Mouse (Mus musculus) spleen, adult 18-20 months (tissue): ENCODE data around the gene Cela1.
A peak's percentile ranks its signal among the peaks of the same experiment; 100 is the strongest.

Experiments used
- DNase-seq, 2 experiments: peaks; one replicate each; pipeline ENCODE4 v3.0.0; 2022; ENCODE audit warnings: mixed read lengths in 2 of 2

Gene Cela1

DNA sequence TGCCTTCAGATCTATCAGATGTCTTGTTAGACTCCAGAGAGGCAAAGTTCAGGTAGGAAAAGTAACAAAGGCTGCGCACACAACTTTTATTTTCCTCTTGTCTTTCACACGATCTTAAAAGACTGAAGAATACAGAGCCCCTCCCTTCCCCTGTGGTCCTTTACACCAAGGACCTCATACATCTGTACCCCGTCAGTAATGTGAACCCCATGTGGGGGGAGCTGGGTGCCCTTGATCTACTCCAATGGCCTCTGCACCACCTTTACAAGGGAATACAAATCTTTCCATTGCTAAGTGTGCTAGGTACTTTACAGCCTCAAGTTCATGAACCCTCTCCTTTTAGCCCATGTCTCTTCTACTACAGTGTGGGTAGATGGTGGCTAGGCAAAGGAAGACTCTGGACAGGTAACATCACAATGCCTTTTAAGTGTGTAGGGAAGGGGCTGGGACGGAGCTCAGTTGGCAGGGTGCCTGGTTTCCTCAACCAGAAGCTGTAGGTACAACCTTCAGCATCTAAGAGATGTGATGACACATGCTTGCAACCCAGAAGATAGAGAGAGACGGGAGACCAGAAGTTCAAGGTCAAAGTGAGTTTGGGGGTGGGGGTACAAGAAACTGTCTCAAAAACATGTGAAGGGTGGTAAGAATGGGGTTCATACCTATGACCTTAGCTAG, 19.7 kb downstream of the Cela1 start:
- peak in 1 of 2 experiments; percentile 48 for DNase-seq

DNA sequence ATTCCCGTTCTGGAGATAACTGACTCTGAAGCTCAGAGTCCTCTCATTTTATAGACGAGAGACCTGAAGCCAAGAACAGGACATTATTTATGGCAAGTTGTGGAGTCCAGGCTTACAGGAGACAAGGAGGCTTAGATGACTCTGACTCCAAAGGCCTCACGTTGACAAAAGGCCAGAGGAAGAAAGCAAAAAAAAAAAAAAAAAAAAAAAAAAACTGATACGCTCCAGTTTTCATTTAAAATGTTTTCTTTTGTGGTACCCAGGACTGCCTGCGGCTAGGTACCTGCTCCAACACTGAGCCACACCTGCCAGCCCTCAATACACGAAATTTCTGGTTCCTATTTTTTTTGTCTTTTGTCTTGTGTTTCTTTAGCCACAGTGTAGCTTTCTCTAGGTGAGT, 20.3 kb downstream of the Cela1 start:
- DNase-seq: no peak

DNA sequence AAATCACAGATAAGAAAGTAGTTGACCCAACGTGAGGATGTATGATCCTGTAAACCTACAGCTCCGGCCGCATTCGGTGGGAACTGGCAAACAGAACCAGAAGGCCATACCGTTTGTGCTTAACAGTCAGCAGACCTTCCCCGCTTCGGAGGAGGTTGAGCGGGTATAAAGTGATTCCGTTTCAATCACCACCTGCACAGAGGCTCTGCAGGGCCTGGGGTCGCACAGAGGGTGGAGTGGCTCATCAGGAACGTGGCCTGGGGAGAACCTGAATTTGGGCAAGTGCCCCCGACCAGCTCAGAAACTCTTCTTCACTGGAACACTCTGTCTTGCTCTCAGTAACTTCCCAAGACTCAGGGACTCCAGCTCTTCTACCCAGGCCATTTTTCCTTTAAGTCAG, 20.9 kb downstream of the Cela1 start:
- DNase-seq: no peak

DNA sequence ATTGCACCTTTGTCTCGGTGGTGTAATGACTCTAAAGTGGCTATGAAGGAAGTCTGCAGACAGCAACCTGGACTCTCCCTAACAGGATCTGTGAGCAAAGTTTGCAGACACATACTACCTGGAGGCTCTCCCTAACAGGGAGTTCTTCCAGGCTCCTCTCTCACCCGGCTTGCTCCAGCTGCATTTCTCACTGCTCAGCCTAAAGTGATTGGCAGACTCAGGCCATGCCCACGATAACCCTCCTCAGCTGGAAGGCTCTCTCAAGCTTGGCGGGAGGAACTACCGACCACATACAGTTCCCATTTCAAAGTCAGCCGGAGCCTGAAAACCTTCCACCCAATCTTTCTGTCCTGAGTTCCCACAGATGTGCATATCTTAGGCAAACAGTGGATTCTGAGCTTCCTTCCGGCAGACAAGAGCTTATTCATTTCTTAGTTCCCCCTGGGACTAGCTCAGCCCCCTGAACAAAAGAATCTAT, 21.5 kb downstream of the Cela1 start:
- DNase-seq: peak; percentile 30 to 46

DNA sequence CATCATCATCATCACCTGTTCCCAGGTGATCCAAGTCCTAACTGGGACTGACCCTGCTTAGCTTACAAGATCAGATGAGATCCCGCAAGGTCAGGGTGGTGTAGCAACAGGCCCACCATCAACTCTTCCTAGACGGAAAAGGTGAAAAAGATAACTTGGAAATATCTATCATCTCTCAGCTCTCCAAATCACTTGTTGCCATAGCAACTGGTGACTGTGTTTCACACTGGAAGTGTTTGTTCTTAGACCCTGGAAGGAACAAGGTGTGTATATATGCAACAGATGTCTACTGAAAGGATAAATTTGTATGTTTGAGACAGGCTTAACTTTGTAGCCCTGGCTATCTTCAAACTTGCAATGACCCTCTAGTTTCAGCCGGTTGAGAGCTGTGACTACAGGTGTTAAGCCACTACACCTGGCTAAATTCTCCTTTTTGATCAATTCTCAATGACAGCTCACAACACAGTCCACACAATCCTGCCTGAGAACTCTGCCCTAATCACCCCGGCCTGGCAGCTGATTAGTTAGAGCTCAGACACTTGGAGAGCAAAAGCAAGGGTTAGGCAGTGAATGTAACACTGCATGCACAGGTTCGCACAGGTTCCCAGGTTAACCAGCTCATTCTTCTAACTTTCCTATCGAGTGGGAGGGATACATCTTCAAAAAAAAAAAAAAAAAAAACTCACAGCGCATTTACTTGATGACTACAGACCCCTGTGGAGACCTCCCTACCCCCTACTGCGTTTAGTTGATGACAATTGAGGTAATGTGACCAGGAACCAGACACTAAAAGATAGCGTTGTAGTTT, 22.1 kb downstream of the Cela1 start:
- DNase-seq: no peak

DNA sequence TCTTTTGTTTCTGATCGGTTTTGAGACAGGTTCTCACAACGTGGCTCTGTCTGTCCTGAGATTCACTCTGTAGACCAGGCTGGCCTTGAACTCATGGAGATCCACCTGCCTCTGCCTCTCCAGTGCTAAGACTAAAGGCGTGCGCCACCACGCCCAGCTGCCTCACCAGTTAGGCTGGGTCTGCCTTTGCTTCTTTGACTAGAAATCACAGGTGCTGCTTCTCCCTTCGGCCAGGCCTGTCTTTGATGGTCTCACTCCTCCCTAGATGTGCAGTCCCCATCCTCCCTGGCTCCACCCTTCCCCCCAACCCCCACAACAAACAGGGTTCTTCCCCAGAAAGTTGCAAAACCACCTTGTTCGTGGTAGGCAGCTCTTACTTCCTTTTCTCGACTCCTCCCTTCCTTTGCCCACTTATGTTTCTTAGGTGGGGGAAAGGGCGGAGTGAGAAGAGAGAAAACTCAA, 22.9 kb downstream of the Cela1 start:
- peak; percentile 79 to 83 for DNase-seq

DNA sequence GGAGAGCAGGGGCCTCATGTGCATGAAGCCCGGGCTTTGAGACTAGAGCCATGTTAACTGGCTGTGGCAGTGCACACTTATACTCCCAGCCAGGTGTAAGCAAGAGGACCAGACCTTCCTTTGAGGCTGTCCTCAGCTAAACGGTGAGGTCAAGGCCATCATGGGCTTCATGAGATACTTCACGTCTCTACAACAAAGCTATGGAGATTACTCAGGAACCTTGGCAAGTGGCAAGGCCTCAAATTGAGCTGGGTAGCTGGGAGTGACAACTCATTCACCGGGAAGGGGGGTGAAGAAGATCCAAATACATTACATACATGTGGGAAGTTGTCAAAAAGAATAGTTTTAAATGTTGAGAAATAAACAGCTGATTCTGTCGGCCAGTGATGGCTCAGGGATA, 26.9 kb downstream of the Cela1 start:
- no peak for DNase-seq

DNA sequence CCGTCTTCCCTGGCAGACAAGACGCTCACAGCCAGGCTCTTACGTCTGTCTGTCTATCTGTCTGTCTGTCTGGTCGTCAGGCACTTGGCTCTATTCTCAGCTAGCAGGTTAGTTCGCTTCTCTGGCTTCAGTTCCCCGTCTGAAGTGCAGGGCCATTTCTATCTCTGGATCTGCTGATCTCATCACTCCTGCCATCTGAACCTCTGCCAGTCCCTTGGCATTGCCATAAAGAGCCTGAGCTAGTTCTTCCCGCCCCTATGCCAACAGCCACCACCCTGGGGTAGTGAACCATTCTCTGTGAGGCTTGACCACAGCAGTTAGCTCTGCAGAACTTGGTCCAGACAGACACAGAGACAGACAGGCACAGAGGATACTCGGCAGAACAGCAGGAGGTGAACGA, 27.4 kb downstream of the Cela1 start:
- no peak for DNase-seq

DNA sequence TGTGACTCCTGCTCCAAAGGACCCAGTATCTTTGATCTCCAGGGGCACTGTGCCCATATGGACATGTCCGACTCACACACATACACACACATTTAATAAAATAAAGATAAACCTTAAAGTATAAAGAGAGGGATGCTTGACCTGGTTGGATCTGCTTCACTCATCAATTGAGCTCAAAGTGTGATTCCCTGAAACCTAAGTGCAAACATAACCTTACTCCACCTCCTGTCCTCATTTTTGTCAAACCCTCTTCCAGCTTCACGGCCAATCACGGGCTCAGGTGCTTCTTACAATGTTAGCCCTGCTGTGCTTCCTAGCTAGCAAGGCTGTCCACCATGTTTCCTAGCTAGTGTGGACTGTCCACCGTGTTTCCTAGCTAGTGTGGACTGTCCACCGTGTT, 32.5 kb downstream of the Cela1 start:
- DNase-seq: no peak

DNA sequence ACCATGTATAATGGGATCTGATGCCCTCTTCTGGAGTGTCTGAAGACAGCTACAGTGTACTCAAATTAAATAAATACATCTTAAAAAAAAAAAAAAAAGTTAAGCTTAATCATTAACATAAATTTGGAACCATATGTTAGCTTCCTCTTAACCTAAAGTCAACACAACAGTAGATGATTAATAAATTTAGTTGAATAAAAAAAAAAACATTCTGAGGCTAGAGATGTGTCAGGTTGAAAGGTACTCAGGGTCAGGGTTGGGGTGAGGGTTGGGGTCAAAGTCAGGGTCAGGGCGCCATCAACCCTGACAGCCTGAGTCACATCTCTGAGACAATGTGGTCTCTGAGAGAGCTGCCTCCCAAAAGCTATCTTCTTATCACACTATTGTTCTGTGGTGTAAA, 33.5 kb downstream of the Cela1 start:
- no peak for DNase-seq

DNA sequence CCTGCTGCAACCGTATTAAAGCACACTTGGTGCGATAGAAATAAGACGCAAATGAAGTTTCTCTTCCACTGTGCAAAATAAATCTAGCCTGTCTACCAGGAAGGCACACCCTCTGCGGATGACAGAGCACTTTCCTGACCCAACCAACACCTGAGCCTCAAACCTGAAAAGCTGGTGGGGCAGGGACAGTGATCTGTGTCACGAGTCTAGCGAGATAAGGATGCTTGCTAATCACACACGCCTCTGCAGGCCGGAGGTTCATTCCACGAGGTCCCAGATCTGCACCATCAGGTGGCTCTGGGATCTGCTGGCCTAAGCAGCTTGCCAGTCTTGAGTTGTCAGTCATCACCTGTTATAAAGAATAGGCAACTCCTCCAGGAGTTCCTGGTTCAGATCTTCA, 36.1 kb downstream of the Cela1 start:
- no peak for DNase-seq

DNA sequence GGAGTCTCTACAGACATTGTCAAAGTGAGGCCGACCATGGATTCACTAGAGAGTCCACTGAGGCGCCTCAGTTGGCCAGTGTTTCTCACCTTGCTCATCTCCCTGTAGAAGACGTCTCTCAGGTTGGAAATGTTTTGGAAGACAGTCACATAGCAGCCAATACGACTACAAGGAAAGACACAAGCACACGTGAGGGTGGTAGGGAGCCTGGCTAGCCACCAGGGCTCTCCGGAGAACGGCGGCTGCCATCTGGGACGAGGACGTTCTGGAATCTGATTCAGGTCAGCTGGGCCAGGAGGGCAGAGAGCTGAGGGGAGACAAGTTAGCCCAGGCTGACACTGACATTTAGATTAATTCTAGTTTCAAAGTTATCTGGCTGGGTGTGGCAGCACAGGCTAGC, 37.6 kb downstream of the Cela1 start:
- DNase-seq: no peak

DNA sequence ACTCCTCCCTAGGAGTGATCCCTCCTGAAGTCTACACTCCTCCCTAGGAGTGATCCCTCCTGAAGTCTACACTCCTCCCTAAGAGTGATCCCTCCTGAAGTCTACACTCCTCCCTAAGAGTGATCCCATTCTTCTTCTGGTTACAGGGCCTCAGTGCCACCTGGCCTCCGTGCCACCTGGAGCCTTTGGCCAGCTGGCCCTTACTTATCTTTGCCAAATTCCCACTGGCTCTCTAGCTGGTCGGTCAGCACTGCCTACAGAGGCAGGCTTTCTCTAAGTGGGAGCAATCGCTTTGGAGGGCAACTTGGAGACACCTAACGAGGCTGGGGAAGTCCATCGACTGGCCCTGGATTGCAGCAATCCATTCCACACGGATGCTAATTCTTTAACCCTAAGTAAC, 41.6 kb downstream of the Cela1 start:
- no peak for DNase-seq

DNA sequence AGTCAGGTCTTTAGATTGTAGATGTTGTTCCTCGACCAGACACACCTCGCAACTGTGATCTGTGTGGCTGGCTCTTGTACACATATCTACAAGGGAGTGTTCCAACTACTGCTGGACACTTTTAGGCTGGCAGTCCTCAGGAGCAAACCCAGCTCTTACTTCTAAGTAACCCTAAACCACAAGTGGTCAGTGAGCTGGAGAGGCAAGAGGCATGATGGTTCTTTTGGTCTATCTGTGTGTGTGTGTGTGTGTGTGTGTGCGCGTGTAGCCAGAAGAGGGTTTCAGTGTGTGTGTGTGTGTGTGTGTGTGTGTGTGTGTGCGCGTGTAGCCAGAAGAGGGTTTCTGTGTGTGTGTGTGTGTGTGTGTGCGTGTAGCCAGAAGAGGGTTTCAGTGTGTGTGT, 45.3 kb downstream of the Cela1 start:
- DNase-seq: no peak

DNA sequence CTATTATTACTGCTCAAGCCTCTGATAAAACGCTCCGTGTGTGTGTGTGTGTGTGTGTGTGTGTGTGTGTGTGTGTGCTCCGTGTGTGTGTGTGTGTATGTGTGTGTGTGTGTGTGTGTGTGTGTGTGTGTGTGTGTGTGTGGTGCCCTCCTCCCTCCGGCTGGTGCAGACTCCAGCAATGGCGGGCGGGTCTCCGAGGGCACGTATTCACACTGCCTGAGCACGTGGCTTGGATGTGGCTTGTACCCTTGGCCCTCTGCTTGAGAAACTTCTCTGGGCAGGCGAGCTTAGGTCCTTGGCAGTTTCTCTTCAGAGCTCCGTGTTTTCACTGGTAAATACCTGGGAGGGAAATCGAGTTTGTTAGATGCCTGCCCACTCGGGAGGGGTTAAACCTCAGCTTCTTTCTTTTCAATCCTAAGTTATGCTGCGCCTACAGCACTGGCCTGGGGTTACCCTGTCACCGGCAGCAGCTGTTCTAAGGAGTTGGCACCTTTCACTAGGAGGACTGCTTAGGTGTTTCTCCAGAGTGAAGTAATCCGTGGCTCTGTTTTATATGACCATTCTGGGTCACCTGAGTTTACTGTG, 46.4 kb downstream of the Cela1 start:
- DNase-seq: no peak

DNA sequence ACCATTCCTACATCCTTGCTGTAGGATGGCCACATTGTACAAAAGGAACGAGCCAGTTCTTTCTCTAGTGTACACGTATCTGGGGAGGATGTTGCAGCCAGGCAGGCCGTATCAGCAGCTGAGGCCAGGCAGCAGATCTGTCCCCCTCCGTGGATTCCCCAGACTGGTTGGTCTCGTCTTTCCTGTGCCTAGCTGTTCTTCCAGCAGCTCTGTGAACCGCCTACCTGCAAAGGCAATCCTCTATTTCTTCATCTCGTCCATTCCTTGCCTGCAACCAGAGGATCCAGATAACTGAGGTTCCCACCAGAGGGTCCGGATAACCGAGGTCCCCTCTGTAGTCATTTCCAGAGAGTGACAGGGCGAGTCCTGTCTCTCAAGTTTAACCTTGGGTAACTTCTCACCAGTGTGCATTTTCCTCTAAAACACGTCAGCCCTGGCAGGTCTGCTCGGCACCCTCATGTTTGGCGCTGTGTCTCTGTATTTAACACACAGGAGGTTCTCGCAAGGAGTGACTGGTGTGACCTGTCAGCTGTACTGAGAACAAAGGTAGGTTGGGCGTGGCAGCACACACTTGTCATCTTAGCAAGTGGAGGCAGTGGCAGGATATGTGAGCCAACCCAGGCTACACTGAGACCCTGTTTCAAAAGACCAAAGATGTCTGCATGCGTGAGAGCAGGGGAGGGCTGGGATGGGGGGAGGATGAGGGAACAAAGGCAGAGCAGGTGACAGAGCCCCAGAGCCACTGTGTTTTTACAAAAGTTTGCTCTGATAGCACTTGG, 47.6 kb downstream of the Cela1 start:
- no peak for DNase-seq

DNA sequence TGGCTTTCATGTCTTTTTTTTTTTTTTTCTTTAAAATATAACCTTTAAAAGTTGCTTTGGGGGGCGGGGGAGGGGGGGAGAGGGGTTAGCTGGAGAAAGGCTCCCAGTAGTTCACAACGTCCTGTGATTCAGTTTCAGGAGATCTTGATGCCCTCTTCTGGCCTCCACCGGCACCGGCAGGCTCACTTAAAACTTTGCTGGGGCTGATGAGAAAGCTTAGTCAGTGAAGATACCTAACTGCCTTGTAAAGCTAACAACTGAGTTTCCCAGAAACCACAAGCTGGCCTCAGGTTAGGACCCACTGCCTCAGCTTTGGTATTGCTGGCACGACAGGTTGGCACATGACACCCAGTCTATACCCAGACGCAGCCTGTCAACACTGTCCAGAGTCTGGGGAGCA, 50.1 kb downstream of the Cela1 start:
- peak; percentile 35 to 56 for DNase-seq

DNA sequence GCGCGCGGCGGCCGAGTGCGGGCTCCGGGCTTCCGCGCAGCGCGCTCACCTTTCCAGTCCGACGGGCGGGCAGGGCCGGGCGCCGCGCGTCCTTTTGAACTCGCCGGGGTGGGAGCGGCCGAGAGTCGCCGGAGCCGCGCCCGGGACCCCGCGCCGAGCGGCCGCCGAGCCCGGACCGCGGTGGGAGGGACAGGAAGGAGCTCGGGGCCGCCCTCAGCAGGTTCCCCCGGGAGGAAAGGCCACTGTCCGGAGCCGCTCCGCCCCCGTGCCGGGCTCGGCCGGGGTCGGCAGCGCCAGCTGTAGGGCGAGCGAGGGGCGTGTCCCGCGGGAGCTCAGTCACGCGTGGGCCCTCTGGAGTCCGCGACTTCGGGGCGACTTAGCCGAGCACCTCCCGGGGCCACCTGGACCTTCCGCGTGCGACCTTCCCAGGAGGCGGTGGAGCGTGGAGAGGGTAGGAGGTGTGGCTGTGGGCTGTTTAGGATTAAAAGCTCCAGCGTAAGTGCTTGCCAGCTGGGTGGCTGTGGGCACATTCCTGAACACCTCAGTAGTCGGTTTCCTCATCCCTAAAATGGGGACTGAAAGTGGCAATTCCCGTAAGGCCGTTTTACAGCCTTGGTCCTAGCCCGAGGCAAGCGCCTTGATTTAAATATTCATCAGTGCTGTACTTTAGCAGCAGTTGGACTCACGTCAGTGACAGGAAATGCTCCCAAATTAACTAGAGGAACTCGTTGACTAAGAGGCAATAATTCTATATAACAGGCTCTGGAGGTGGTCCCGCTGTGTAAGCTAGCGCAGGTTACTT, 50.8 kb downstream of the Cela1 start, which contains the start of gene Smagp:
Smagp (minus strand) TSS at position 241 of the 802 bp plus-strand sequence.
- DNase-seq: peak; percentile 52 to 55

DNA sequence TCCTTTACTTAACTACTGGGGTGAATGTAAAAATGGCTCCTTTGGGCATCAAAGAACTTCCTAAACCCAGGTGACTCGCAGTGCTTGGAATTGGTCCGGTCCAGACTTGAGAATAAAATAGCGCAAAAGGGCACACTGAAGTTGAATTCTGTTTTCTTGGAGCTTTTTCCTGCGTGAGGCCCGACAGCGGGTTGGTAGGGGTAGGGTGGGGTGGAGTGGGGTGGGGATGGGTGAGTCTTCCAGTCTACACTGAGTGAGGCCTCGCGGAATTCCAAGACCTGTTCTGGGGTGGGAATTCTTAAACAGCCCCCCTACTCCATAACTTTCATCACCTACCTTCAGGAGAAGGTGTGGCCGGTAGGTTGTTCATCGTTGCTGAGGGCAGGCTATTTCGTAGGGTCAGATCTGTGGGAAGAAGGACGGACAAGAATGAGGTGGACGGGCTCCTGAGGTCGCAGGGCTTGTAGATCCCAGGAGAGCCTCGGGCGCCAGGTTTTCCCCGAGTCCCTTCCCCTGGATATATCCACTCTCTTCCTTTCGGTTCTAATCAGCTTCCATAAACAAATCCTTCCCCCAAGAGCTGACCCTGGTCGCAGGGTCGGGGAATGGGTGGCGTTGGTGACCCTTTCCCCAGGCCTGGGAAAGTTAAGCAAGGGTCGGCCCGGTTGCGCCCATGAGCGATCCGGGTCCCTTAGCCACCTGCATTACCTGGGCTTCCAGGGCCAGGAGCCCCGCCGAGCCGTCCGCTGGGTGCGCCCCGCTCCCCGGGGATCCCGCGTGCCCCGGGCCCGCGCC, 51.7 kb downstream of the Cela1 start:
- DNase-seq: no peak

DNA sequence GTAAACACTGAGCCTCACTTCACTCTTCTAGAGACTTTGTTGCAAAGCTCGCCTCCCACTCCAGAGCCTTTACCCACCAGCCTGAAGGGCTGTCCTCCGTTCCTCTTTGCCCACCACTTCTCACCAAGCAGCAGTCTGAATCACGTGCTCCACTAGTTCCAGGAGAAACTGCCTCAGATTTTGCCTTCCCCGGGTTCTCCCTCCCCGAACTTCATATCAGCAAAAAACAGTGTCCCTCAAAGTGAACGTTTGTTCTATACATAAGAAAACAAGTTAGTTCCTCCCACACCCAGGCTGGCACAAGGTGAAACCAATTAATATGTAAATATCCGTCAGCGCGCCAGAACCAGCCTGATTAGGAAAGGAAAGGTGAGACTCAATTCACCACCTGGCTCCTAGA, 52.5 kb downstream of the Cela1 start:
- no peak for DNase-seq

DNA sequence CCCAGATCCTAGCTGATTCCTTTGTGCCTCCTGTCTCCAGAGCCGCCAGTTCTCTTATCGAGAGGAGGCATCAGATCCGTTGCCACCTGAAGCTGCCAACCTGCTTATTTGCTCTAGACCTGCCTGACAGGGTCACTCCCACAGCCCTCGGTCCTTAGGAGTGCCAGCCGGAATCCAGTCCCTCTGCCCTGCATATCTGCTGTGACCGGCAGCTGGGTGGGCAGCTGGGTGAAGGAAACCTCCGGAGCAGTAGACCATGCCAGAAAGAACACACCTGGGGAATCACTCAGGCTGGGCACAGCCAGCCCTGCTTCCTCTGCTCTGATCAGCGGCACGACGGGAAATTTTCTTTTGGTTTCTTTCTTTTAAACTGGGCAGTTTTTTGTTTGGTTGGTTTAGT, 54.4 kb downstream of the Cela1 start:
- DNase-seq: no peak
